Mouse (Mus musculus) cortical plate, adult 2 months (tissue): ENCODE data around the gene Pla2g10.

Experiments used
- CTCF ChIP-seq: fragments of 200-500 bp; IDR thresholded peaks from 2 replicates; pipeline ENCODE4 v1.5.1; 2011; ENCODE audit warnings: mild to moderate bottlenecking, control low read depth, low read length; ENCODE audit not compliant: insufficient read depth; ENCODE audit errors: extremely low read depth
- POLR2A ChIP-seq: fragments of 200-500 bp; IDR thresholded peaks from 2 replicates; pipeline ENCODE4 v1.6.1; 2011; ENCODE audit warnings: mild to moderate bottlenecking, low read length, control low read depth; ENCODE audit not compliant: insufficient read depth; ENCODE audit errors: extremely low read depth

DNA sequence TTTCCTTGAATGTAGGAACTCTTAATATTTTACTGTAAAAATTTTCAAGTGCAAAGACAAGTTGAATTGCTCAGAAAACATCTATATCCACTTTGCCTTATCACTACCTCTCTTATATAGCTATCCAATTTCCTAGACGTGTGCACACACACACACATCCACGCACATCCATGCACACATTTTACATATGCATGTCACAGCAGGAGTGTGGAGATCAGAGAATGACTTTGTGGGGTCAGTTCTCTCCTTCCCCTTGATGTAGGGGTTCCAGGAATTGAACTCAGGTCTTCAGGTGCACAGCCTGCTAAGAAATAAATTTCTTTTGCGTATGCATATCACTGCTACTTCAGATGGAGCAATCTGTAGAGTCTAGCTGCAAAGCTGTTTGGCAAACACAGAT, 17.3 kb upstream of the Pla2g10 start:
- TF ChIP-seq CTCF (no peak), POLR2A (no peak)
